Mouse (Mus musculus) thymus, adult 2 months (tissue): Measurements from ENCODE around the gene Gm7137. TPM values are rescaled to one million over a fixed set of nuclear protein-coding genes. Genes with fewer than 3 reads are reported as not detected.
"Not testable (repeated sequence)": the region's sequence is repeated elsewhere in the genome, so short reads cannot be mapped to it uniquely, and the experiment has no call there.

Experiments
- DNase-seq: peaks from one replicate; pipeline ENCODE4 v3.0.0; 2021
- H3K27ac ChIP-seq: fragments of 200-500 bp; 2 replicates; pipeline ENCODE4 v1.5.1; 2012; ENCODE audit warnings: low read length, control low read depth; ENCODE audit not compliant: control insufficient read depth, insufficient read depth
- H3K27me3 ChIP-seq: fragments of 200-500 bp; 2 replicates; pipeline ENCODE4 v1.6.1; 2012; ENCODE audit warnings: mild to moderate bottlenecking, low read length, moderate library complexity, mixed read lengths; ENCODE audit not compliant: control insufficient read depth, insufficient read depth
- H3K36me3 ChIP-seq: fragments of 200-500 bp; 2 replicates; pipeline ENCODE4 v1.6.1; 2012; ENCODE audit warnings: mild to moderate bottlenecking, low read length, moderate library complexity; ENCODE audit not compliant: control insufficient read depth, insufficient read depth
- H3K4me1 ChIP-seq: fragments of 200-500 bp; replicated peaks from 2 replicates; pipeline ENCODE4 v1.6.1; 2012; ENCODE audit warnings: low read length; ENCODE audit not compliant: control insufficient read depth, insufficient read depth
- H3K4me3 ChIP-seq: fragments of 200-500 bp; 2 replicates; pipeline ENCODE4 v1.5.1; 2012; ENCODE audit warnings: mild to moderate bottlenecking, low read length, control low read depth, moderate library complexity; ENCODE audit not compliant: control insufficient read depth, insufficient read depth
- CTCF ChIP-seq: fragments of 200-500 bp; IDR thresholded peaks from 2 replicates; pipeline ENCODE4 v1.5.1; 2012; ENCODE audit warnings: mild to moderate bottlenecking, control low read depth, low read length, moderate library complexity, borderline replicate concordance; ENCODE audit not compliant: control insufficient read depth, poor library complexity, insufficient read depth; ENCODE audit errors: extremely low read depth
- POLR2A ChIP-seq: fragments of 200-500 bp; IDR thresholded peaks from 2 replicates; pipeline ENCODE4 v1.6.1; 2012; ENCODE audit warnings: mild to moderate bottlenecking, low read length, control low read depth, moderate library complexity; ENCODE audit not compliant: control insufficient read depth, poor library complexity, insufficient read depth; ENCODE audit errors: extremely low read depth
- WGBS: fragments of 180-500 bp; shearing (Covaris S2); methylation state at CpG from one replicate; pipeline ENCODE4 v1.1.7; 2018; 5-methylcytosine and 5-hydroxymethylcytosine counted together
- polyA plus RNA-seq: library from polyadenylated mRNA; depleted of rRNA; stranded (reverse); fragments of >200 nt; gene quantifications from 2 replicates; pipeline ENCODE4 v1.2.3, GENCODE M21; 2012; rRNA removed

Gene Gm7137
- polyA plus RNA-seq: not detected in 2 replicates

DNA sequence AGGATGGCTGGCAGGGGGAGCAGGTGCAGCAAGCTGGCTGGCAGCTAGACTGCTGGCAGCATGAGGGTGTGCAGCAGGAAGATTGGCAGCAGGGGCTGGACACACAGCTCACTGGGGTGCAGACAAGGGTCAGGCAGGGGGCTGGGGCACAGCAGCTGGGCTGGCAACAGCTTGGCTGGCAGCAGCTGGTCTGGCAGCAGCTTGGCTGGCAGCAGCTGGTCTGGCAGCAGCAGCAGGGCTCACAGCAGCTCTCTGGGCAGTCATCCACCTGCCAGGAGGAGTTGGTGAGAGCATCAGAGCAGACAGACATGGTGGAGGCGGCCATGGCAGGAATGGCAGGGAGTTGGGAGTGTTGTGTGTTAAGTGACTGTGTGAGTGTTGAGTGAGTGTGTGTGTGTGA, at the start of gene Gm7137:
Gene Gm7137, minus strand, starts transcription at position 325 of the 400 bp plus-strand sequence.
- not testable (repeated sequence) for H3K36me3 ChIP-seq, H3K4me3 ChIP-seq, H3K27me3 ChIP-seq, DNase-seq, H3K27ac ChIP-seq, H3K4me1 ChIP-seq
- WGBS: 92% methylated on average over 1 of the region's 1 CpGs

GRCm38 (mm10) chr10:77835647-77836046, 47.6 kb upstream of the Gm7137 start, which contains the start of gene Krtap10-10:
TSS of gene Krtap10-10 (plus strand) at chr10:77835947.
- H3K27ac ChIP-seq: no peak within 1 kb of the TSS
- no peak within 1 kb of the TSS for H3K4me3 ChIP-seq
- WGBS: 69% methylated on average over 9 of the region's 9 CpGs
- DNase-seq: no peak
- H3K36me3 ChIP-seq: no peaks in the 10 kb centered on the region
- no peaks in the 10 kb centered on the region for H3K4me1 ChIP-seq
- H3K27me3 ChIP-seq: no peaks in the 10 kb centered on the region
- no peak for TF ChIP-seq POLR2A
- TF ChIP-seq CTCF: no peak

- 82% methylated on average over 6 of the region's 6 CpGs for WGBS
- H3K4me1 ChIP-seq: no peaks in the 10 kb centered on the region
Observed at GRCm38 (mm10) chr10:77826951-77827350, 39.0 kb upstream of the Gm7137 start, which contains the start of gene Krtap10-4. TSS of gene Krtap10-4 (minus strand) at chr10:77827095.

DNA sequence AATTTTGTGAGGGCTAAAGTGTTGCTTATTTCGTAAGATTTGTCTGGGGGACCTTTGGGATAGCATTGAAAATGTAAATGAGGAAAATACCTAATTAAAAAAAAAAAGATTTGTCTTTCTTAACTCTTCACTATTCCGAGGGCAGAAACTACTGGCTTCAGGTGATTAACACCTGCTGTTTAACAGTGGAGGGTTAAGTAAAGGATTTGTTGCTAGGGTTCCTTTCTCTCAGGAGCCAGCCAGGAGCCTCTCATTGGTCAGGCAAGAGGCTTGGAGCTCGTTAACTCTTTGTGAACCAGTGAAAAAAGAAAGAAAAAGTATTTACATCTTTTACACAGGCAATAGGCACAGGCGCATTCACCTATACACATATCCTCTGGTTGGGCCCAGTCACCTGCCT, 31.2 kb upstream of the Gm7137 start:
- TF ChIP-seq CTCF: no peak
- TF ChIP-seq POLR2A: no peak
- H3K36me3 ChIP-seq: no peaks in the 10 kb centered on the region
- no peaks in the 10 kb centered on the region for H3K27me3 ChIP-seq
- no peak overlapping the region for H3K27ac ChIP-seq
- H3K4me1 ChIP-seq: no peaks in the 10 kb centered on the region
- WGBS: 78% methylated on average over 4 of the region's 4 CpGs
- DNase-seq: no peak
- no peak overlapping the region for H3K4me3 ChIP-seq

More at GRCm38 (mm10) chr10:77826951-77827350, 39.0 kb upstream of the Gm7137 start, which contains the start of gene Krtap10-4:
- H3K27ac ChIP-seq: no peak within 1 kb of the TSS
- TF ChIP-seq CTCF (no peak), POLR2A (no peak)
- H3K27me3 ChIP-seq: no peaks in the 10 kb centered on the region
- no peak within 1 kb of the TSS for H3K4me3 ChIP-seq
- no peak for DNase-seq
- H3K36me3 ChIP-seq: no peaks in the 10 kb centered on the region

DNA sequence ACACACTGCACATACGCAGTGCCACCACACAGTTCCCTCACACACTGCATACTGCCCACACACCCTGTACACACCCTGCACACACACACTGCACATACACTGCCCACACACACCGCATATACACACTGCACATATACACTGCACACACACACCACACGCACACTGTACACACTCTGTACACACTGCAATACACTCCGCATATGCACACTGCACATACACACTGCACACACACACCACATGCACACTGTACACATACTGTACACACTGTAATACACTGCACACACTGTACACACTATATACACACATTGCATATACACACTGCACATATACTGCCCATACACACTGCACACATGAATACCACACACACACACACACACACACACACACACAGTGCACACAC, 30.5 kb upstream of the Gm7137 start:
- DNase-seq: no peak

DNA sequence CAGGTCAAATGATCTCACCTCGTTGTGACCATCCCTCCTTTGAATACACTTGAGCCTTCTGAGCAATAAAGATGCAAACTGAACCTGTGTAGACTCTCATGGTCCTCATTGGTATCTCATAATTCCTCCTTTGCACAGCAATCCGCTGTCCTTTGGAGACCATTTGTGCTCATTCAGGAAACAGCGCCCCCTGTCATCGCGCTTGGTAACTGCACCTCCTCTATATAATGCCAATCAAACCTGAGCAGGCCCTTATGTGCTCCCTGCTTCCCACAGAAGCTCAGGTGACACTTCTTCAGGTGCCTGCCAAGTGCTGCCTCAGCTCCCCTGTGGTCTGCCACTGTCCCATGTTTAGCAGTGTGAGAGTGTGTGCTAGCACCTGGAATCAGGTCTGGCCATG, 27.5 kb upstream of the Gm7137 start:
- 32% methylated on average over 5 of the region's 5 CpGs for WGBS
- TF ChIP-seq CTCF (no peak), POLR2A (no peak)
- H3K27ac ChIP-seq: no peak overlapping the region
- H3K4me3 ChIP-seq: no peak overlapping the region
- peak; percentile 43 for DNase-seq
- H3K27me3 ChIP-seq: no peaks in the 10 kb centered on the region
- H3K36me3 ChIP-seq: no peaks in the 10 kb centered on the region
- no peaks in the 10 kb centered on the region for H3K4me1 ChIP-seq

More for the DNA sequence above, 30.5 kb upstream of the Gm7137 start:
- Histone ChIP-seq H3K27me3 (no peaks in the 10 kb centered on the region), H3K4me3 (no peak overlapping the region), H3K4me1 (no peaks in the 10 kb centered on the region), H3K27ac (no peak overlapping the region), H3K36me3 (no peaks in the 10 kb centered on the region)
- TF ChIP-seq CTCF (no peak), POLR2A (no peak)
- WGBS: 98% methylated on average over 4 of the region's 4 CpGs

GRCm38 (mm10) chr10:77814382-77814781, 26.4 kb upstream of the Gm7137 start, which contains the start of gene Gm2696:
TSS of gene Gm2696 (plus strand) at chr10:77814682.
- no peak for TF ChIP-seq CTCF
- no peak for DNase-seq
- Histone ChIP-seq H3K36me3 (no peaks in the 10 kb centered on the region), H3K4me3 (no peak within 1 kb of the TSS), H3K4me1 (no peaks in the 10 kb centered on the region), H3K27ac (no peak within 1 kb of the TSS), H3K27me3 (no peaks in the 10 kb centered on the region)
- 60% methylated on average over 4 of the region's 4 CpGs for WGBS
